Mouse (Mus musculus) right cerebral cortex, postnatal 4 days (tissue): ENCODE measurements around the gene Wdr90.
"Not testable (repeated sequence)": the region's sequence is repeated elsewhere in the genome, so short reads cannot be mapped to it uniquely, and the experiment has no call there.

Experiments used
- DNase-seq: peaks from one replicate; pipeline ENCODE4 v3.0.0-alpha.2; 2022

Gene Wdr90

DNA sequence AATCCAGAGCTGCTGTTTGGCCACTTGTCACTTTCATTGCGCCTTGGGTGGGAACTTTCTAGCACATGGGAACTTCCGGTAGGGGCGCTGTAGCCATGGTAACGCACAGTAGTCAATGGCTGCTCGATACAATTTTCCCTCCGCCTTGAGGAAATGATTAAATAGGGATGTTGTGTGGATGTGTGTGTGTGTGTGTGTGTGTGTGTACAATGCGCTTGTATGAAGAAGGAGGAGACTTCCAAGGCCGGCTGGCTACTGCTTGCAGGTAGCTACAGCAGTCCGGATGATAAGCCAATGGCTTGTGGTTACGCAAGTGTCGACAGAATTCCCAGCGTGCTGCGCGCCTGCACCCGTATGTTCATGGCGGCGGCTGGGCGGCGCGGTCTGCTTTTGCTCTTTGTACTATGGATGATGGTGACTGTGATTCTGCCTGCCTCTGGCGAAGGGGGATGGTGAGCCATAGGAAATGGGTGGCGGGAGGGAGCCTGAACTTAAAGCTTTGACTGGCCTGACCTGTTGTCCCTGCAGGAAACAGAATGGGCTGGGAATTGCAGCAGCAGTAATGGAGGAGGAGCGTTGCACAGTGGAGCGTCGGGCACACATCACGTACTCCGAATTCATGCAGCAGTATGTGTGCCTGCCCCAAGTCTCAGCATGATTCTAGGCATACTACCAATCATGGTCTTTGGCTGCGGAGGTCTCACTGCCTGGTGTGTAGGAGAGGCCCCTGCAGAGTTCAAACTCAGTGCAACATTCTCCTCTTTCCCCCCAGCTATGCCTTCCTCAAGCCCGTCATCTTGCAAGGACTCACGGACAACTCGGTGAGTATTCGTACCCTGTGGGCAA, 32.4 kb downstream of the Wdr90 start, which contains the start of gene Jmjd8:
Gene Jmjd8 (plus strand): TSS at position 156 of the 846 bp plus-strand sequence.
- DNase-seq: peak; percentile 78

GRCm38 (mm10) chr17:25828223-25828594, 33.1 kb downstream of the Wdr90 start:
- DNase-seq: no peak

- no peak for DNase-seq
Measured at GRCm38 (mm10) chr17:25827546-25828222, 33.6 kb downstream of the Wdr90 start.

- DNase-seq: no peak
Measured at GRCm38 (mm10) chr17:25827011-25827410, 34.3 kb downstream of the Wdr90 start.

- DNase-seq: no peak
Measured at GRCm38 (mm10) chr17:25825984-25826570, 35.2 kb downstream of the Wdr90 start.

DNA sequence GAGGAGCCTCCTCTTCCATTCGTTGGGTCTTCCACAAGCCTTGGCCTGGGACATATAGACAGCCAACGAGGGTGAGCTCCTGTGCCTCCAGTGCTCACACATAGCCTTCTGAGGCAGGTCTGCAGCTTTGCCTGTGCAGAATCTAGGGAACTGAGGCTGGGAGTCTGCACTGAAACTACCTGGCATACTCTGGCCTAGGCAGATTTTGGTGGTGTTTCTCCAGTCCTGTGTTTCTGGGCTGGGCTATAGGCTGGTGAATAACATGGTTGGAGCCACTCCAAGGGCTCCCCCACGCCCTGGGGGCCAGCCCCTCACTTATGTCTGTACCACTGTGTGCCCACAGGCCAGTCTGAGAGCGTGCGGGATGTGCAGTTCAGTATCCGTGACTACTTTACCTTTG, 36.0 kb downstream of the Wdr90 start:
- DNase-seq: no peak

DNA sequence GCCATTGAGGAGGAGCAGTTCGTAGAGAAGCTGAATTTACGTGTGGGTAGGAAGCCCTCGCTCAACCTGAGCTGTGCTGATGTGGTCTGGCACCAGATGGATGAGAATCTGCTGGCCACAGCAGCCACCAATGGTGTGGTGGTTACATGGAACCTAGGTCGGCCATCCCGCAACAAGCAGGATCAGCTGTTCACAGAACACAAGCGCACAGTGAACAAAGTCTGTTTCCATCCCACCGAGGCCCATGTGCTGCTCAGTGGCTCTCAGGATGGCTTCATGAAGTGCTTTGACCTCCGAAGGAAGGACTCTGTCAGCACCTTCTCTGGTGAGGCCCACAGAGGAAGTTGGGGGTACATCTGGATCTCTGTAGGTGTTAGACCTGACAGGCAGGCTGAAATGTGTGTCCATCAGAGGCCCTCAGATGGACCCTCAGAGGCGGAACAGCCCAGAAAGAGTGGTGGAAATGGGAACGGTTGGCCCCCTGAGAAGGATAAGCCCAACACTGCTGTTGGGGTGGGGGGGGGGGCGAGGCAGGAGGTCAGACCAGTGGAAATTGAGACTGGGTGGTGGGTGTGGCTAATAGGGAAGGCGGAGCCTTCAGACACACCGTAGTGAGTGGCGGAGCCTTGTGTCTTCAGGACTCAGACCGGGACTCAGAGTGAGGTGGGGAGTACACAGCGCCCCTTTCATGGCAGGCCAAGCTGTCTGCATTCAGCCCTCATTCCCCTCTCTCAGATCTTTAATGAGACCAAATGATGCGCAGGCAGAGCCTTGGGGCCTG, 36.7 kb downstream of the Wdr90 start:
- no peak for DNase-seq

DNA sequence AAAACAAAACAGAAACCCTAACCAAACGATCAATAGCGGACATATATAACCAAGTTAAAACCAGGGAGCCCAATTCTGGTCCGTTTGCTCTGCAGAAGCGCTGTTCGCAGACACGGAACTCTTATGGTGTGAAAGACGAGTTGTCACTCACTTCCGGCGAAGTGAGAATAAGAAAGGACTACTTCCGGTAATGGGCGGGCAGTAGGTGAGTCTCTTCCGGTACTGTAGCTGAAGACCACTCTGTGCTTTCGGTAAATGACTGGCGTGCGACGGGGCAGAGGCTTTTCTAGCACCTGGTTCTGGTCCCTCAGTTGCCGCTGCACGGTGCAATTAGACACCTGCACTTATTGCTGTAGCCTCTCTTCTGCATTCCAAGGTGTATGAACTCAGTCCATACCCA, 37.8 kb downstream of the Wdr90 start, which contains the start of gene Wdr24:
Gene Wdr24 (plus strand): TSS at position 176 of the 400 bp plus-strand sequence.
- peak; percentile 63 for DNase-seq

DNA sequence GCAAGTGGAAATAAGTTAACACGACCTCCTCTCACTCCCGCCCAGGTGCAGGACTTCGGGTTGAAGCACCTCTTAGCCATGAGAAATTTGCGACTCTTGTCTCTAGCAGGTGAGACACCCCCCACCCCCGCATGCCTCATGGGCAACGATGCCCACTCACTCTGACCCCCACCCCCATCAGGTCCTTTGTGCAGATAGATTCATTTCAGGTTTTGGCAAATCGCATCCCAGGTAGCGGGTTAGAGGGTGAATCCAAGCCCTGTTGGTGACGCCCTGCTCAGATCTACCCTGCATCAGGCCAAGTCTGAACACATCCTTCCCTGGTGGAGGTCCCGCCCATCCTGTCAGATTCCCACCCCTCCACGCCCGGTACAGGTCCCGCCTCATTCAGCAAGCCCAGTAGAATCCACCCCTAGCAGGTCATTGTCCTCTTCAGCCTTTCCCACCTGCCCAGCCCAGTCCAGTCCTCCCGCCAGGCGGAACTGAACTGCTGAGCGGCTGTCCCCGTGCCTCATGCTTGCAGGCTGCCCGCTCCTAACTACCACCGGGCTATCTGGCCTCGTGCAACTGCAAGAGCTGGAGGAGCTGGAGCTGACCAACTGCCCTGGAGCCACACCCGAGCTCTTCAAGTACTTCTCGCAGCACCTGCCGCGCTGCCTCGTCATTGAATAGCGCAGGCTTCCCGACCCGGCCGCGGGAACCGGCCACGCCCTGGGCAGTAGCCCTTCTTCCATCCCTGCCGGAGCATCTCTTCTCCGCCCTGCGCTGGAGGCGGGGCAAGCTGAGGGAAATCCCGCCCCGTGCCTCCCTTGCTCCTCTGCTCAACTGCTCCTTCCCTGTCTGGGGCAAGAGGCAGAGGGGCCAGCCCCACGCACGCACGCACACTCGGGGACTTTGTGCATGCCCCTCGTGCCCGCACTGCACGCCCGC, 42.2 kb downstream of the Wdr90 start:
- DNase-seq: no peak

DNA sequence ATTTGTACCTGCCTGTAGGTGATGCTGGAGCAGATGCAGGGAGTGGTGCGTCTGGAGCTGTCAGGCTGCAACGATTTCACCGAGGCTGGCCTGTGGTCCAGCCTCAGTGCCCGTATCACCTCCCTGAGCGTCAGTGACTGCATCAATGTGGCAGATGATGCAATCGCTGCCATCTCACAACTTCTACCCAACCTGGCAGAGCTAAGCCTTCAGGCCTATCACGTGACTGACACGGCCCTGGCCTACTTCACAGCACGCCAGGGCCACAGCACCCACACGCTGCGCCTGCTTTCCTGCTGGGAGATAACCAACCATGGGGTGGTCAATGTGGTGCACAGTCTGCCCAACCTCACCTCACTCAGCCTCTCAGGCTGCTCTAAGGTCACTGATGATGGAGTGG, 43.6 kb downstream of the Wdr90 start:
- DNase-seq: no peak

DNA sequence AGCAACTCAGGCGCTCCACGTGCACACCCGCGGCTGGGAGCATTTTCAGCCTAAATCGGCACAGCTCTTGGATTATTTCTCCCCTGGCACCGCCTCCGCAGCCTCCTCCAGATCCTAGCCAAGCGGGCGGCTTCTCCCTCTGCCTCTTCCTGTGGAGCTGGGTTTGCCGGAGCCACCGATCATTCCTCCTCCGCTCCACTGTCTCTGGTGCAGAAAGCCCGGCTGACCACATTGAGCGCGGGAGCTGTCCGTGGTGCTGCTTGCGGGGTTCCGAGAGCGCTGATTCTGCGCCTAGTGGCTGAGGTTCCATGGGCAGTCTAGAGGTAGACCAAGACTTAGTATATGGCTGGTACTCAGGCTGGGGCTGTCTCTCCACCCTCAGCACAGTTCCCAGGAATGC, 47.8 kb downstream of the Wdr90 start:
- peak; percentile 77 for DNase-seq

DNA sequence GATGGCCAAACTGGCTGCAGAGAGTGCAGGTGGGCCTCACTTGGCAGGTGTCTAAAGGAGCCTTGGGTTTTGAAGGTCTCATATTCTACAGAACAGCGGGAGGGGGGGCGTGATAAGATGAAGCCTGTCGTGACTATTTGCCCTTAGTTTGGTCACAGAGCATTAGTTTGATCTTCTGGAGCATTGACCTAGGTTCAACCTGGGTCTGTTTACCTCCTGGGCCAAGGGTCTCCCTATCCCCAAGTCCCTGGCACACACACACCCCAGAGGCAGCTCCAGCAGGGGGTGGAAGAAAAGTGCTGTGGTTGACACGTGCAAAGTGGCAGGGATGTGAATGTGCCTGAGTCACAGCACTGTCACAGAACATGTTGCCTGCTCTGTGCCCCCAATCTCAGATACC, 50.4 kb downstream of the Wdr90 start:
- DNase-seq: no peak

GRCm38 (mm10) chr17:25809606-25810340, 51.5 kb downstream of the Wdr90 start:
- DNase-seq: no peak

DNA sequence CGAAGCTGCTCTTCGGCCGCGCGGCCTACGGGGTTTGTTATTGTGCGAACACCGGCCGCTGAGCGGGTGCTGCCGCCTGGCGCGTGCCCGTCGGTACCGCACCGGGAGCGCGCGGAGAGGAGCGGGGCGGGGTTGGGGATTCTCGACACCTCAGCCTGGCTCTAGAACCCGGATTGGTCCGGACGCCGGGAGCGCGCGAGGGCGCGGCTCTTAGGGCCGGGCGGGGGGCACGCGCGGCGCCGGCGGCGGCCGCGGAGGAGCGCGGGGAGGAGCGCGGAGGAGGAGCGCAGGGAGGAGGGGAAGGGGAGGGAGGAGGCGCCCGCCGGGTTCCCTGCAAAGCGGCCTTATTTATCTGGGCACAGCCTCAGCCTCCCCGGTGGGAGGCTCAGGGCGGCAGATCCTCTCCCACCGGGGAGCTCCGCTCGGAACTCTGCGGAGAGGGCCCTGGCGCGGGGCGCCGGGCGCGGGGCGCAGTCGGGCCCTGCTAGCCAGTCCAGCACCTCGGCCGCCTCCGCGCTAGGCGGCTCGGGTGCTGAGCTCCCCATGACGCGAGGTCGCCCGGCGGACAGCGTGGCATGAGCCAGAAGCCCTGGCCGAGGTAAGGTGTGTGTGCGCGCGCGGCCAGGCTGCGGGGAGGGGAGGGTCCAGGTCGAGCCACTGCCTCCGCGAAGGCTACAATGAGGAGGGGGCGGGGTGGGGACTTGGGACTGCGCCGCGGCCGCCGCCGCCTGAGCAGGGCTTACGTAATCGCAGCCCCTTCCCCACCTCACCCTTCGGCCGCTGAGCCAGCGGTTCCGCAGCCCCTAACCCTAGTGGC, 52.3 kb downstream of the Wdr90 start, which contains the start of gene Fbxl16:
Gene Fbxl16 (plus strand): TSS at position 297 of the 817 bp plus-strand sequence.
- DNase-seq: peak; percentile 87

GRCm38 (mm10) chr17:25808028-25808427, 53.3 kb downstream of the Wdr90 start:
- DNase-seq: no peak

DNA sequence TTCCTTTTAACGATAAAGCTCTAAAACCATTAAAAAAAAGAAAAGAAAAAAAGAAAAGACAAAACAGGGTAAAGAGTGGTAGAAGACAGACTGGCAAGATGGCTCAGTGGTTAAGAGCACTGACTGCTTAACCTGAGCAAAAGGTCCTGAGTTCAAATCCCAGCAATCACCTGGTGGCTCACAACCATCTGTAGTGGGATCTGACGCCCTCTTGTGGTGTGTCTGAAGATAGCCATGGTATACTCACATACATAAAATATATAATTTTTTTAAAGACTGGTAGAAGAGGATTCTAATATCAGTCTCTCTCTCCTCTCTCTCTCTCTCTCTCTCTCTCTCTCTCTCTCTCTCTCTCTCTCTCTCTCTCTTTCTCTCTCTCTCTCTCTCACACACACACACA, 53.8 kb downstream of the Wdr90 start:
- not testable (repeated sequence) for DNase-seq

DNA sequence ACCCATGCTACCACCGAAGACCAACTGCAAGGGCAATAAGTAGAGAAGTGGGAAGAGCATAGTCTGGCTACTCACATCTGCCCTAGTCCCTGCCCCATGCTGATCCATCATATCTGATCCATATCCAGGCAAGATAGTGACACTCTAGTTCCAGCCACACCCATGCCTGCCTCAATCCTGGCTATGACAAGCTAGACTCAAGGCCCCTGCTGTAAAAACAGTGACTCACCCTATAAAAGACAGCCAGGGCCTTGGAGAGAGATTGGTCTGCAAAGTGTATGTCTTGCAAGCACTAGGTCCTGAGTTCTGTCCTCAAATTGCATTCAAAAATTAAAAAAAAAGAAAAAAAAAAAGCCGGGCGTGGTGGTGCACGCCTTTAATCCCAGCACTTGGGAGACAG, 54.8 kb downstream of the Wdr90 start:
- no peak for DNase-seq

- peak; percentile 71 for DNase-seq
Measured at GRCm38 (mm10) chr17:25802825-25803517, 58.3 kb downstream of the Wdr90 start.

- DNase-seq: no peak
Measured at GRCm38 (mm10) chr17:25801029-25801428, 60.3 kb downstream of the Wdr90 start.
